Mouse (Mus musculus) thymus, postnatal 0 days (tissue): ENCODE data around the gene Cd79b. TPM values are rescaled to one million over a fixed set of nuclear protein-coding genes. Genes with fewer than 3 reads are reported as not detected.

Experiments used
- DNase-seq: peaks from one replicate; pipeline ENCODE4 v3.0.0-alpha.2; 2015; ENCODE audit warnings: low spot score
- polyA plus RNA-seq: library from polyadenylated mRNA; unstranded; fragments of >200 nt; fragmentation: Nextera tagmentation; extraction: Ambion mirVana; gene quantifications from 2 replicates; pipeline ENCODE4 v1.2.1, GENCODE M21; 2015

Cd79b gene
- polyA plus RNA-seq, 1 experiment from 2014 or later, result 38.5 TPM

- no peak for DNase-seq
Measured at GRCm38 (mm10) chr11:106274374-106274773, 40.2 kb downstream of the Cd79b start.

- DNase-seq, result no peak
Measured at GRCm38 (mm10) chr11:106273811-106274210, 40.8 kb downstream of the Cd79b start.

GRCm38 (mm10) chr11:106273311-106273684 lies 41.3 kb downstream of the Cd79b start:
- DNase-seq, result no peak

GRCm38 (mm10) chr11:106272644-106273310 lies 41.8 kb downstream of the Cd79b start, which contains the start of gene Smarcd2:
Smarcd2 (minus strand) TSS chr11:106272972.
- DNase-seq, result peak; percentile 99

- DNase-seq, result no peak
Measured at GRCm38 (mm10) chr11:106271794-106272643, 42.5 kb downstream of the Cd79b start.

GRCm38 (mm10) chr11:106271131-106271793 lies 43.3 kb downstream of the Cd79b start:
- DNase-seq, result no peak

- DNase-seq, result peak; percentile 93
Measured at GRCm38 (mm10) chr11:106269060-106269431, 45.5 kb downstream of the Cd79b start.

GRCm38 (mm10) chr11:106268326-106269059 lies 46.1 kb downstream of the Cd79b start:
- no peak for DNase-seq

DNA sequence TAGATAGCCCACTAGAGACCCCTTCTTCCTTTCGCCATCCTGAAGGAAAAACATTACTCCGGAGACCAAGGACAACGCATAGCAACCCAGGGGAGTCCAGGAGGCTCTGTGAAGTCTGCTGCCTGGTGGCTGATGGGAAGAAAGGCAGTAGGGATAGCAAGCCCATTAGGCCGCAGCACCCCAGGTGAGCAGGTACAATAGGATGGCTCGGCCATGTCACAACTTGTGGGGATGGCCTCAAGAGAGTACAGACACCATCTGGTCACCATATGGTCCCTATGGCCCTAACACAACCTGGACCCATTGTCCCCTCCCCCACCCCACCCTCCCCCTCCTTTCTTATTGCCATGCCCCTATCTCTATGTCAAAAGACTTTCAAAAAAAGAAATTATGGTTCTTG lies 46.7 kb downstream of the Cd79b start:
- DNase-seq, result no peak

GRCm38 (mm10) chr11:106267311-106267852 lies 47.2 kb downstream of the Cd79b start:
- DNase-seq, result no peak

DNA sequence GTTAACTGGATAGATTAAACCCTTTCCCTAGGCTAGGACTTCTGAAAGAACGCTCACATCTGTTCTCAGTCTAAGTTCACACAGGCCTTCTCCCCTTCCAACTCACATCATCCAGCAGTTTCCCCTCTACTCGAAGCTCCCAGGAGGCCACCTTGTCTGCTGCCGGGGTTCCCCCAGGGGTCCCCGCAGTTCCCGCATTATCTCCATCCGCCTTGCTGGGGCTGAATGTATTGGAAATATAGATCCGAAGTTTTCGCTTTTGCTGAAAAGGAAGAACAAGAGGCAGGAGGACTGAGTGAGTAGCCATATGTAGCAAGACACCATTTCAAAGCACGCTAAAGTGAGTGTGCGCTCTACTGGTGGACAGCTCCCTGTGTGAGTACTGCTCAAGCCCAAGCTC lies 48.1 kb downstream of the Cd79b start:
- no peak for DNase-seq

GRCm38 (mm10) chr11:106265570-106265969 lies 49.0 kb downstream of the Cd79b start:
- no peak for DNase-seq

DNA sequence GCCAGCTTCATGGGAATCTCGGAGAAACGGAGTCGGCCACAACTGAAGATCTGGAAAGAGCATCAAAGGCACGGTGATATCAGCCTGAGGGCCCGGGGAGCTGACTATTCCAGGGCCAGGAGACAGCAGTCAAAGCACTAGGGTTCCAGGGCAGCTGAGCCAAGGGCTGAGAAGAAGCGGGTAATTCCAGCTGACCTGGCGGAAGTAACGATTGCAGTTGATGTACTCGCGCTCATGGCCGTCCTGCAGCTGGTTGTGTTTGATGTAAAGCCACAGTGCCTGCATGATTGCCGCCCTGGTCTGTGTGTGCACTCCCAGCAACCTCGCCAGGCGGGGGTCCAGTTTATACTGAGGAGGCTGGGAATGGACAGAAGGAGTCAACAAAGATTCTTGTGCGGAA lies 49.6 kb downstream of the Cd79b start:
- DNase-seq, result no peak

DNA sequence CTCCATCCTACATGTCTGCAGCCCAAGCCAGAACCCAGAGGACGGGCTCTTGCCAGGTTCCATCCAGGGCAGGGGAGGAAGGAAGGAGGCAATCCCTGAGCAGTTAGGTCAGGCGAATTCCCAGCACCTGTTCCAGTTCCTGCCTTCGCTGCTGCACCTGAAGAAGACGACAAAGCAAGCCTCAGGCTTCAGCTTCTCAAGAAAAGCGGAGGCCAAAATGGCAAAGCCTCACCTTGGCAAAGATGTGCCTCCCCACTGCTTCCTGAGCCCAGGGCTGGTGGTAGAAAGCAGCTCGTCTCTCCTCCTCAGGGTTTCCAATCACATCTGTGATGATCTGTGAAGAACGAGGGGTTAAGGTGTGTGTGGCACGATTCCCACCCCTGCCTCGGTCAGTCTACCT lies 50.6 kb downstream of the Cd79b start:
- no peak for DNase-seq

Other genes with a start within 250 kb of the Cd79b start
- gene Taco1, start 248.7 kb downstream of the Cd79b start, polyA plus RNA-seq, result 10.1 and 11.5 TPM in 2 replicates
- 13.6 and 16.9 TPM in 2 replicates for gene Map3k3, start 230.1 kb downstream of the Cd79b start, polyA plus RNA-seq
- 0.54 and 0.78 TPM in 2 replicates for gene Gm10840, start 153.9 kb downstream of the Cd79b start, polyA plus RNA-seq
- gene Limd2, start 153.9 kb downstream of the Cd79b start, polyA plus RNA-seq, result 968 and 1,023 TPM in 2 replicates
- 18.9 and 21.6 TPM in 2 replicates for gene Strada, start 112.6 kb downstream of the Cd79b start, polyA plus RNA-seq
- gene Ccdc47, start 98.4 kb downstream of the Cd79b start, polyA plus RNA-seq, result 57.0 and 63.1 TPM in 2 replicates
- gene Ddx42, start 97.8 kb downstream of the Cd79b start, polyA plus RNA-seq, result 58.3 and 67.8 TPM in 2 replicates
- 58.3 and 60.5 TPM in 2 replicates for gene Ftsj3, start 58.7 kb downstream of the Cd79b start, polyA plus RNA-seq
- gene Psmc5, start 58.6 kb downstream of the Cd79b start, polyA plus RNA-seq, result 260 and 266 TPM in 2 replicates
- gene Smarcd2, start 41.8 kb downstream of the Cd79b start, polyA plus RNA-seq, result 139 and 157 TPM in 2 replicates
- 0.40 and 0.54 TPM in 2 replicates for gene Tcam1, start 38.1 kb downstream of the Cd79b start, polyA plus RNA-seq
- 0.38 and 0.75 TPM in 2 replicates for gene Gh, start 12.9 kb downstream of the Cd79b start, polyA plus RNA-seq
- gene Scn4a, start 38.5 kb upstream of the Cd79b start, polyA plus RNA-seq, result 0.04 TPM in 1 of 2 replicates, not detected in the other
- 31.2 and 33.1 TPM in 2 replicates for gene Prr29, start 50.7 kb upstream of the Cd79b start, polyA plus RNA-seq
- 123 and 124 TPM in 2 replicates for gene Icam2, start 73.3 kb upstream of the Cd79b start, polyA plus RNA-seq
- gene Ern1, start 173.1 kb upstream of the Cd79b start, polyA plus RNA-seq, result 2.4 and 3.6 TPM in 2 replicates